Mouse (Mus musculus) testis, adult 2 months (tissue): ENCODE measurements around the gene Arid1b.

Source experiments
- CTCF ChIP-seq: fragments of 200-500 bp; IDR thresholded peaks from 2 replicates; pipeline ENCODE4 v1.5.1; 2012; ENCODE audit warnings: low read depth, mild to moderate bottlenecking, inconsistent platforms, low read length, moderate library complexity; ENCODE audit not compliant: control insufficient read depth, insufficient read depth, insufficient replicate concordance
- POLR2A ChIP-seq: fragments of 200-500 bp; IDR thresholded peaks from 2 replicates; pipeline ENCODE4 v1.6.1; 2012; ENCODE audit warnings: low read depth, mild to moderate bottlenecking, inconsistent platforms, low read length, moderate library complexity; ENCODE audit not compliant: control insufficient read depth

- no peak for TF ChIP-seq CTCF
- no peak for TF ChIP-seq POLR2A
Observed at GRCm38 (mm10) chr17:5043871-5044270, 49.7 kb downstream of the Arid1b start.
